Mouse (Mus musculus): ENCODE measurements around the gene Ppm1h.
A peak's percentile ranks its signal among the peaks of the same experiment; 100 is the strongest.

- TF ChIP-seq CTCF (IDR thresholded peaks at IDR 0.05; ENCODE audit: low read depth) (peak; percentile 82), EP300 (IDR thresholded peaks at IDR 0.05; ENCODE audit: low read depth) (no peak)
Observed at GRCm38 (mm10) chr10:122803906-122804305, 125.3 kb downstream of the Ppm1h start.
